Mouse (Mus musculus) intestine, postnatal 0 days (tissue): ENCODE results near the gene Grk2. TPM values are rescaled to one million over a fixed set of nuclear protein-coding genes. Genes with fewer than 3 reads are reported as not detected.
A peak's percentile ranks its signal among the peaks of the same experiment; 100 is the strongest.

Experiments used
- ATAC-seq: fragments of 200-750 bp; cut with Nextera tagmentation; 2 replicates; pipeline ENCODE4 v1.8.0; 2017; ENCODE audit warnings: mild to moderate bottlenecking, moderate TSS enrichment, moderate library complexity
- H3K27ac ChIP-seq: fragments of 300-500 bp; sonication (generic); 2 replicates; pipeline ENCODE4 v1.5.1; 2014; ENCODE audit warnings: mild to moderate bottlenecking, low read depth, low read length, moderate library complexity
- H3K27me3 ChIP-seq: fragments of 300-500 bp; sonication (generic); replicated peaks from 2 replicates; pipeline ENCODE4 v1.6.1; 2014; ENCODE audit warnings: low read length, mixed read lengths; ENCODE audit not compliant: control insufficient read depth, insufficient read depth
- H3K36me3 ChIP-seq: fragments of 300-500 bp; sonication (generic); 2 replicates; pipeline ENCODE4 v1.6.1; 2014; ENCODE audit warnings: mild to moderate bottlenecking, moderate library complexity; ENCODE audit not compliant: control insufficient read depth, insufficient read depth
- H3K4me1 ChIP-seq: fragments of 300-500 bp; sonication (generic); replicated peaks from 2 replicates; pipeline ENCODE4 v1.6.1; 2014; ENCODE audit warnings: antibody characterized with exemption, low read length, mixed read lengths; ENCODE audit not compliant: control insufficient read depth, insufficient read depth
- H3K4me2 ChIP-seq: fragments of 300-500 bp; sonication (generic); replicated peaks from 2 replicates; pipeline ENCODE4 v1.6.1; 2014; ENCODE audit warnings: low read depth, mild to moderate bottlenecking, moderate library complexity
- H3K4me3 ChIP-seq: fragments of 300-500 bp; sonication (generic); 2 replicates; pipeline ENCODE4 v1.5.1; 2014; ENCODE audit warnings: low read depth, low read length
- H3K9ac ChIP-seq: fragments of 300-500 bp; sonication (generic); 2 replicates; pipeline ENCODE4 v1.6.1; 2014; ENCODE audit warnings: mild to moderate bottlenecking, low read depth, low read length
- H3K9me3 ChIP-seq: fragments of 300-500 bp; sonication (generic); 2 replicates; pipeline ENCODE4 v1.6.1; 2016; ENCODE audit warnings: mixed run types; ENCODE audit not compliant: control insufficient read depth
- CTCF ChIP-seq: sonication (generic); IDR thresholded peaks from 2 replicates; pipeline ENCODE4 v1.5.1; 2016; ENCODE audit warnings: low read depth, mild to moderate bottlenecking, control low read depth, antibody characterized with exemption, moderate library complexity
- WGBS: fragments of 180-500 bp; shearing (Covaris S2); extraction: QIAGEN DNeasy Blood & Tissue Kit; methylation state at CpG from one replicate; pipeline ENCODE4 v1.1.7; 2014; 5-methylcytosine and 5-hydroxymethylcytosine counted together
- polyA plus RNA-seq: library from polyadenylated mRNA; unstranded; fragments of >200 nt; fragmentation: Nextera tagmentation; extraction: Ambion mirVana; gene quantifications from 2 replicates; pipeline ENCODE4 v1.2.1, GENCODE M21; 2015

The Grk2 gene
- polyA plus RNA-seq, 1 experiment from 2014 or later: 14.4 TPM

DNA sequence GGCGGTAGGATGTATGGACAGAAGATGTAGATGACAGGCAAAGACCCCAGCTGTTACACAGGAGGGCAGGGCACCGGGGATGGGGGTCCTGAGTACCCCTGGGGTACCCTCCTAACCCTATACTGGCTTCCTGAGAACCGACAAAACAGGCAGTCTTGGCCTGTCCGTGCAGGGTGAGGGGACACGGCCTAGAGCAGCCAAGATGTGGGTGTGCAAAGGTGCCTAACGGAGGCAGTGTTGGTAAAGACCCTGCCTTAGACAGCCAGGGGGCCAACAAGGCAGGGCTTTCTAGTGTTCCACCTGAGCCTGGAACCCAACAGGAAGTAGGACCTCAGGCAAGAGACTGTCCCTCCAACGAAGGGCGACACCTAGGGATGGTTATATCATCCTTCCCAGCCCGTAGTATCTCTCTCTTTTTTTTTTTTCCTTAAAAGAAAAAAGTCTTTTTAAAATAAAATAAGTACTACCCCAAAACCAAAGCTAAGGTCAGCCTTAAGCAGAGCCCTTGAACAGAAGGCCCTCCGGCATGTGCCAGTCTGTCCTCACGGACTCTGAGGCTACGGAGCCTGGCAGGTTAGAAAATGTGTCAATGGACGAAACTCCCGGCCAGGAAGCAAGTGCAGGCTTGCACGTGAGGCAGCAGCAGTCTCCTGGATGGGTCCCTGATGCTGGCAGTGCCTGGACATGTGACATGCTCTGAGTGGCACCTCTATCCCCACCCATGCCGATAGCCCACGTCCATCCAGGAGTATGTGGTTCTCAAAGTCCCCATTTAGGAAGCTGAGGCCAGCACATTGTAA, 7.5 kb downstream of the Grk2 start:
- Histone ChIP-seq H3K9ac (no peak overlapping the region), H3K27ac (no peak overlapping the region), H3K4me2 (no peak overlapping the region), H3K4me3 (no peak overlapping the region), H3K9me3 (no peaks in the 10 kb centered on the region), H3K4me1 (0 out of 2 replicates have a peak, but pooled peaks cover 11% of the 10 kb centered on the region), H3K27me3 (no peaks in the 10 kb centered on the region), H3K36me3 (peaks cover 5% of the 10 kb centered on the region; the same call in 1 of the 2 replicates)
- TF ChIP-seq CTCF: 0 out of 2 replicates have a peak, but pooled peaks have one; percentile 20
- ATAC-seq: no peak
- 87% methylated on average over 17 of the region's 17 CpGs for WGBS

GRCm38 (mm10) chr19:4297851-4298250, 8.2 kb downstream of the Grk2 start:
- Histone ChIP-seq H3K27ac (no peak overlapping the region; the same call in 1 of the 2 replicates), H3K4me2 (no peak overlapping the region), H3K9me3 (no peaks in the 10 kb centered on the region), H3K9ac (no peak overlapping the region), H3K4me1 (0 out of 2 replicates have a peak, but pooled peaks cover 10% of the 10 kb centered on the region), H3K36me3 (peaks cover 7% of the 10 kb centered on the region; the same call in 1 of the 2 replicates), H3K27me3 (no peaks in the 10 kb centered on the region), H3K4me3 (no peak overlapping the region)
- no peak for ATAC-seq
- TF ChIP-seq CTCF: peak; percentile 26; the same call in 1 of the 2 replicates
- WGBS: 80% methylated on average over 5 of the region's 5 CpGs

GRCm38 (mm10) chr19:4296611-4297010, 9.4 kb downstream of the Grk2 start:
- no peaks in the 10 kb centered on the region for H3K27me3 ChIP-seq
- WGBS: 77% methylated on average over 2 of the region's 2 CpGs
- no peak for TF ChIP-seq CTCF
- H3K4me2 ChIP-seq: no peak overlapping the region
- 0 out of 2 replicates have a peak, but pooled peaks cover 5% of the 10 kb centered on the region for H3K4me1 ChIP-seq
- H3K4me3 ChIP-seq: no peak overlapping the region
- H3K9me3 ChIP-seq: no peaks in the 10 kb centered on the region
- H3K9ac ChIP-seq: no peak overlapping the region
- ATAC-seq: no peak
- peaks cover 18% of the 10 kb centered on the region for H3K36me3 ChIP-seq
- H3K27ac ChIP-seq: no peak overlapping the region

DNA sequence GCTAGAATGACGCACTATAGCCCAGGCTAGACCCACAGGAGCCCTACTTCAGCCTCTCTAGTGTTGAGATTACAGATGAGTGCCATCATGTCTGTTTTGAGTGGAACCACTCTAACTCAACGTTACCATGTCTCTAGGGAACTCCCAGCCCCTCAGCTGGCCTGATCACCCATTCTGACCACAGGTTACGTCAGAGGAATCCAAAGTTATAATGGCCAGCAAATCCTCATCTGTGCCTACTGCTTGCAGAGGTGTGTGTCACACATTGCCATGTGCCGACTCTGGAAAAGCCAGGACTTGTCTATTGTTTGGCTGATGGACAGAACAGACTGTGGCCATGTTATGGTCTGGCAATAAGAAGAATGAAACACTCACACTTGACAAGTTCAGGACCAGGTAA, 10.6 kb downstream of the Grk2 start:
- 0 out of 2 replicates have a peak, but pooled peaks cover 4% of the 10 kb centered on the region for H3K4me1 ChIP-seq
- no peak overlapping the region for H3K4me3 ChIP-seq
- no peak for ATAC-seq
- TF ChIP-seq CTCF: no peak
- H3K36me3 ChIP-seq: peaks cover 26% of the 10 kb centered on the region
- H3K9ac ChIP-seq: no peak overlapping the region
- H3K9me3 ChIP-seq: no peaks in the 10 kb centered on the region
- WGBS: 87% methylated on average over 4 of the region's 4 CpGs
- H3K27ac ChIP-seq: no peak overlapping the region
- H3K4me2 ChIP-seq: no peak overlapping the region
- H3K27me3 ChIP-seq: no peaks in the 10 kb centered on the region

DNA sequence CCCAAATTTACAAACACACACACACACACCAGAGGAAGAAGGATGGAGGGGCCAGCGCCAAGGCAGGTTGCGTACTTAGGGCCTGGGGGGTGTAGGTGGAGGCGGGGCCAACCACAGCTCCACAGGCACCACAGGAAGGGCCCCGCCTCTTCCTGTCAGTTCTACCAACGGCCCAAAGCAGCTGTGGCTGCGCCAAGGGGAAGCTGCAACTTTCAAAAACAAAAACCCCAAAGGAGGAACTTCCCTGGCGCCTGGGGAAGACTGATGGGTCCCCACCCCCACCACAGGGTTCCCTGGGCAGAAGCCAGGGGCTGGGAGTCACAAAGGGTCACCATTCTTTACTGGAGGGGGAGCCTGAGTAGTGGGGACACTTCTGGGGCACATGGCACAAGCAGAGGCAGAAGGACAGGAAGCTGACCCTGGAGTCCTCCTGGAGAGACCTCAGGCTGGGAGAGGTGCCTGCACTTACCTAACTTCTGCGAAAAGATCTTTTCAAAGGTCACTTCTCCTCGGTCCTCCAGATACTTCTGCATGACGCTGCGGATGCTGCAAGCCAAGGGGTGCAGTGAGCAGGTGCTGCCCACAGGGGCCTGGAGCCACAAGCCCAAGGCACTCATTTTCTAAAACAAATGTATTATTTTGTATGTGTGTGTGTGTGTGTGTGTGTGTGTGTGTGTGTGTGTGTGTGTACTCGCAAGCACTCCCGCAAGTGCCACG, 11.5 kb downstream of the Grk2 start:
- H3K4me1 ChIP-seq: no peaks in the 10 kb centered on the region
- no peak for ATAC-seq

GRCm38 (mm10) chr19:4291161-4291560, 14.9 kb downstream of the Grk2 start:
- Histone ChIP-seq H3K27ac (no peak overlapping the region), H3K36me3 (peaks cover 67% of the 10 kb centered on the region), H3K27me3 (no peaks in the 10 kb centered on the region), H3K9ac (no peak overlapping the region), H3K4me2 (no peak overlapping the region), H3K9me3 (no peaks in the 10 kb centered on the region), H3K4me1 (no peaks in the 10 kb centered on the region), H3K4me3 (no peak overlapping the region)
- ATAC-seq: no peak
- WGBS: 92% methylated on average over 11 of the region's 11 CpGs
- TF ChIP-seq CTCF: no peak

More for the DNA sequence above, 11.5 kb downstream of the Grk2 start:
- Histone ChIP-seq H3K9me3 (no peaks in the 10 kb centered on the region), H3K27me3 (no peaks in the 10 kb centered on the region), H3K9ac (no peak overlapping the region), H3K4me3 (no peak overlapping the region), H3K36me3 (peaks cover 35% of the 10 kb centered on the region), H3K4me2 (no peak overlapping the region), H3K27ac (no peak overlapping the region)
- WGBS: 57% methylated on average over 14 of the region's 14 CpGs
- 0 out of 2 replicates have a peak, but pooled peaks have one; percentile 12 for TF ChIP-seq CTCF
